Mouse (Mus musculus) midbrain, embryonic 14.5 days (tissue): ENCODE data around the gene Tgfbr1. TPM values are rescaled to one million over a fixed set of nuclear protein-coding genes. Genes with fewer than 3 reads are reported as not detected.

Experiments used
- ATAC-seq: fragments of 200-750 bp; cut with Nextera tagmentation; 2 replicates; pipeline ENCODE4 v1.8.0; 2017; ENCODE audit warnings: moderate number of reproducible peaks, moderate library complexity; ENCODE audit not compliant: low FRiP score, low TSS enrichment
- DNase-seq: peaks from one replicate; pipeline ENCODE4 v3.0.0-alpha.2; 2015
- H3K27ac ChIP-seq: fragments of 300-500 bp; sonication (generic); replicated peaks from 2 replicates; pipeline ENCODE4 v1.5.1; 2014; ENCODE audit warnings: mild to moderate bottlenecking, low read depth, low read length, moderate library complexity
- H3K27me3 ChIP-seq: fragments of 300-500 bp; sonication (generic); 2 replicates; pipeline ENCODE4 v1.6.1; 2014; ENCODE audit warnings: low read length, control low read depth, mixed read lengths; ENCODE audit not compliant: control insufficient read depth, insufficient read depth
- H3K36me3 ChIP-seq: fragments of 300-500 bp; sonication (generic); 2 replicates; pipeline ENCODE4 v1.6.1; 2014; ENCODE audit warnings: low read length, control low read depth; ENCODE audit not compliant: control insufficient read depth, insufficient read depth
- H3K4me1 ChIP-seq: fragments of 300-500 bp; sonication (generic); 2 replicates; pipeline ENCODE4 v1.6.1; 2014; ENCODE audit warnings: mild to moderate bottlenecking, antibody characterized with exemption, low read length, control low read depth; ENCODE audit not compliant: control insufficient read depth, insufficient read depth
- H3K4me2 ChIP-seq: fragments of 300-500 bp; sonication (generic); 2 replicates; pipeline ENCODE4 v1.6.1; 2014; ENCODE audit warnings: mild to moderate bottlenecking, low read length, moderate library complexity
- H3K4me3 ChIP-seq: fragments of 300-500 bp; sonication (generic); replicated peaks from 2 replicates; pipeline ENCODE4 v1.5.1; 2014; ENCODE audit warnings: low read depth, low read length
- H3K9ac ChIP-seq: fragments of 300-500 bp; sonication (generic); replicated peaks from 2 replicates; pipeline ENCODE4 v1.6.1; 2014; ENCODE audit warnings: mild to moderate bottlenecking, low read length, moderate library complexity
- H3K9me3 ChIP-seq: fragments of 300-500 bp; sonication (generic); 2 replicates; pipeline ENCODE4 v1.6.1; 2016; ENCODE audit warnings: low read length, control low read depth, mixed read lengths; ENCODE audit not compliant: control insufficient read depth
- WGBS: fragments of 180-500 bp; shearing (Covaris S2); extraction: QIAGEN DNeasy Blood & Tissue Kit; methylation state at CpG from one replicate; pipeline ENCODE4 v1.1.7; 2014; 5-methylcytosine and 5-hydroxymethylcytosine counted together
- polyA plus RNA-seq: library from polyadenylated mRNA; unstranded; fragments of >200 nt; fragmentation: Nextera tagmentation; extraction: Ambion mirVana; gene quantifications from 2 replicates; pipeline ENCODE4 v1.2.1, GENCODE M21; 2014

The Tgfbr1 gene
- polyA plus RNA-seq, 1 experiment from 2014 or later: 57.4 TPM

DNA sequence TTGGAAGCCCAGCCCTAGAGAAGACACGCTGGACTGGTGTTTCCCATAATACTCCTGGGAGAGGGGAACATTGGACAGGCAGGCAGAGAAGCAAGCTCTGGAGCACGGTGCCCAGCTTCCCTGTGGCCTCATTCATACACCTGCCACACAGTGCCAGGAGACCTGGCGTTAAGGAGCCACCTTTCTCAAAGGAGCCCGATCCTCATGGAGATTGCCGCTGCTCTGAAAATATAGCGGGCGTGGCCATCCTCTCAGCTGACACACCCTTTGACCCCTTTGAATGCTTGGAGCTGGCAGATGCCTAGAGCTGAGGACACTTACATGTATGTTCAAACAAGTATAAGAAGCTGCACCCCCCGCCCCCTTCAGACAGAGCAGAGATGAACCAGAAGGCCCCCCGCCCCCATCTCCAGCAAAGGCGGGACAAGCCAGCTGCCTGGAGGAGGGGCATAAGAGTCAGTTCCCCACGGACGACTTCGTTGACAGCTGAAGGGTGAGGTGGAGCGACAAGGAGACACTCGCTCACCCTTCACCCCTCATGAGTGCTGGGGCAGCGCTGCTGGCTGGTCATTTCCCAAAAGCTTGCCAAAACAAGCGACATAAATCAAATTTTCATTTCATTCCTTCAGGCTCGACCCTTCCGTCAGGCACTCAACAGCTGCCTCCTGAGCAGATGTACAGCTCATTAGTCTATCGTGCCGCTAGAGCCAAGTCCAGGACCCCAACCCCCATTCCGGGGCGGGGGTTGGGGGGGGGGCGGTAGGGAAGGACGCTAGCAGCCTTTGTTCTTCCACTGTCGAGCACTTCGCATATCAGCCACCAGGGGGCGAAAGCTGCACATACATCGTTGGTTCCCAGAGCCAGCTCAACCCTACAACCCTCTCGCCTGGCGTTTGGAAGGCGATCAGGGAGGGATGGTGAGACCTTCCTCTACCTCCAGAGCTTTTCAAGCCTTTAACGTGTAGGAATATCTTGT is 84.6 kb downstream of the Tgfbr1 start:
- Histone ChIP-seq H3K36me3 (no peaks in the 10 kb centered on the region), H3K9me3 (no peaks in the 10 kb centered on the region), H3K4me1 (peaks cover 11% of the 10 kb centered on the region), H3K4me2 (peak overlapping the region; percentile 95), H3K4me3 (peak overlapping the region; percentile 47), H3K27me3 (no peaks in the 10 kb centered on the region), H3K27ac (peak overlapping the region; percentile 86), H3K9ac (peak overlapping the region; percentile 83)
- WGBS: under 1% methylated on average over 33 of the region's 33 CpGs
- ATAC-seq: peak; percentile 88
- DNase-seq: peak; percentile 97

DNA sequence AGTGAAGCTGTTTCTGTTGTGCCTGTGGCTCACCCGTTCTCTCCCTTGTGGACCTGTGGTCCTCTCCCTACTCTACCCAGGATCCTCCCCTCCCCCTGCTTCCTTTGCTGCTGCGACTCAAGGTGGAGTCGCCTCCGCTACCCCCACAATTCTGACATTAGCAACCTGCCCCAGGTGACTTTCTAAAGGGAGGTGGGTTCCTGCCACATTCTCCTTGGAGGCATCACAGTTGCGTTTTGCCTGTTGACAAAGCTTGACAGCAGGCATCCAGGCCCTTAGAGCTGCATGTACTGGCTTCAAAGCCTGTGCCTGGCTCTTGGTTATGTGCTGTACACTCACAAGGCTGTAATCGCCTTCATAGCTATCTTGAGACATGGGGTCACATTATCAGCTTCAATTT is 85.9 kb downstream of the Tgfbr1 start:
- H3K9ac ChIP-seq: no peak overlapping the region

DNA sequence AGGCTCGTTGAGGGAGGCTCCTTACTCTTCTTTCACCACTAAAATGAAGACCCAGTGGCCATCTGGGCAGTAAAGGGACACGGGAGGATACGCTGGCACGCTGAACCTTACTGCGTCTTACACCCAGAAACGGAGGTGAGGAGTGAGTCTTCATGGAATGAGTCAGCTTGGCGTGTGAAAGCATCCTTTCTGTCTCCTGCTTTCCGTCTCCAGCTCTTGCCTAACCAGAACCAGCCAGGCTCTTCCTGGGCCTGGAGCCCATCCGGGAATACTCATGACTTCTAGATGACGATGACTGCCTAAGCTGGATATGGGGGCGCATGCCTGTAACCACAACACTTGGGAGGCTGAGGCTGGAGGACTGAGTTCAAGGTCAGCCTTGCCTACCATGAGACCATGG is 87.9 kb downstream of the Tgfbr1 start:
- peaks cover 11% of the 10 kb centered on the region for H3K4me1 ChIP-seq
- WGBS: 94% methylated on average over 11 of the region's 11 CpGs
- H3K4me2 ChIP-seq: no peak overlapping the region
- H3K9me3 ChIP-seq: no peaks in the 10 kb centered on the region
- no peak overlapping the region for H3K27ac ChIP-seq
- H3K4me3 ChIP-seq: no peak overlapping the region
- H3K36me3 ChIP-seq: no peaks in the 10 kb centered on the region
- ATAC-seq (no peak), DNase-seq (no peak)
- no peaks in the 10 kb centered on the region for H3K27me3 ChIP-seq
- no peak overlapping the region for H3K9ac ChIP-seq

More for the DNA sequence above, 85.9 kb downstream of the Tgfbr1 start:
- DNase-seq (no peak), ATAC-seq (no peak)
- Histone ChIP-seq H3K27me3 (no peaks in the 10 kb centered on the region), H3K36me3 (no peaks in the 10 kb centered on the region), H3K4me1 (peaks cover 11% of the 10 kb centered on the region), H3K4me2 (no peak overlapping the region), H3K27ac (no peak overlapping the region), H3K4me3 (no peak overlapping the region), H3K9me3 (no peaks in the 10 kb centered on the region)
- 78% methylated on average over 6 of the region's 6 CpGs for WGBS

DNA sequence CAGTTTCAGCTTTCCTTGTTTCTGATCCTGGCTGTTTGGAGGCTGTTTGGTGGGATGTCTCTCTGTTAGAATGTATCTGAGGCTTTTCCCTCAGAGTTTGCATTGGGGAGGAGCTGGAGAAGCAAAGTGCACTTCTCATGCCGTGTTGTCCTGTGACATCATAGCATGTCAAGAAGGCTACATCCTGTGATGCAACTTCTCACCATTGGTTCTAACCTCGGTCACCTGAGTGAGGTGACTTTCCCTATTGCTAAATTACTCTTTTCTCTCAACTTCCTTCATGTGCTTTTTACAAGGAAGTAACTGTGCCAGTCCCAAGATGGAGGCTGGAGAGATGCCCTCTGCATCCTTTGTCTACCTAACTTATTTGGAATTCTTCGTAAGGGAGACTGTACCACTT is 95.5 kb downstream of the Tgfbr1 start:
- Histone ChIP-seq H3K4me2 (no peak overlapping the region), H3K4me3 (no peak overlapping the region), H3K4me1 (0 out of 2 replicates have a peak, but pooled peaks cover 4% of the 10 kb centered on the region), H3K27ac (no peak overlapping the region), H3K9me3 (no peaks in the 10 kb centered on the region), H3K27me3 (no peaks in the 10 kb centered on the region), H3K36me3 (no peaks in the 10 kb centered on the region), H3K9ac (no peak overlapping the region)
- WGBS: 96% methylated on average over 3 of the region's 3 CpGs
- no peak for ATAC-seq
- no peak for DNase-seq

DNA sequence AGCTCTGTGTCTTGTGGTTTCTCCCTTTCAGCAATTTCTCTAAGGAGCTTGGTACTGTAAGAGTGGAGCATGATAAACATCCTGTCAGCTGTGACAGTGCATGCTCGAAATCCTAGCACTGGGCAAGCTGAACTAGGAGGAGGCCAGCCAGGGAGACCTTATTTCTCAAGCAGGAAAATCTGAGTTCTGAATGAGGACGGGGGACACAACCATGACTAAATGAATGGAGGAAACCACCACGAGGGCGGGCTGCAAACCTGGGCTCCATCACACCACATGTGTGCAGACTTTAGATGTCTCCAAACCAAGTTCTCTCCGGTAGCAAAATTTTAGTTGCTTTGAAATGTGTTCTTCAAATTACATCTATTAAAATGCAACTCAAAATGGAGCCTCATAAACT is 96.1 kb downstream of the Tgfbr1 start:
- Histone ChIP-seq H3K4me1 (0 out of 2 replicates have a peak, but pooled peaks cover 4% of the 10 kb centered on the region), H3K4me2 (no peak overlapping the region), H3K9ac (no peak overlapping the region), H3K4me3 (no peak overlapping the region), H3K36me3 (no peaks in the 10 kb centered on the region), H3K27me3 (no peaks in the 10 kb centered on the region), H3K9me3 (no peaks in the 10 kb centered on the region), H3K27ac (no peak overlapping the region)
- DNase-seq: no peak
- WGBS: 67% methylated on average over 5 of the region's 5 CpGs
- ATAC-seq: no peak

DNA sequence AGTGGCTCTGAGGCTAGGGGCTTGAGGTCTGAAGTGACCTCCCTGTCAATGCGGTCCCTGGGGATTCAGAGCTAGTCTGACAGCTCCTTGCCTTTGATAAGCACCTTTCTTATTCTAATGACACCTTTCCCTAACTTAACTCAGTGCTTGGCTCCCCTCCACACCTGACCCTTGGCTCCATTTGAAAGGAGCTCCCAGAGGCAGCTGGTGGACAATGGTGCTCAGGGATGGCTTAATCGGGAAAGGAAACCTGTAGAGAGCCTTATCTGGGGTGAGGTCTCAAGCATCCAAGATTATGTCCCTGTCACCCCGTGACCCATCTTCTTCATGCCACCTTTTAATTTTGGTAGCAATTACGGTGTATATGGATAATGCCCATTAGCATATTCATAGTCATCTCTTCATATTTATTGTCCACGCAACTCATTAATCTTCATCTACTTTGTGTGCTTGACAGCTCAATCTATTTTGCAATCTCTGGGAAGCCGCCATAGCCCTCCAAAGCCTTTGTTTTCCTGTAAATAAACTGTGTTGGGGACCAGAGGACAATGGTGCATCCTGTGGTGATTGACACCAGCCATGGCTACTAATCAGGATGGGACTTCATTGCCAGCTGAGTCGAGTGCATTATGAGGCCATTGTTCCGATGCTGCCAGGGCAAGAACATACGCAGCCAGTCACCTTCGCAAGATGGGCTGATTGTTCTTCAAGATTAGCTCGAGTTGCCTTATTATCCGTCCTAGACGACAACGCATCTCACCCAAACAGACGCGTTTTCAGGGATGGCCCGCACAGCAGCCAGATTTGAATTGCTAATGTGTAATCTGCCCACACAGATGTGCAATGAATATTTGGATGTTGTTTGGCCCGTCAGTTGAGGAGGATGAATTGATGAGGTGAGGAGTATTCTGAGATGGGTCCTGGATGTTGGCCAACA is 96.8 kb downstream of the Tgfbr1 start:
- ATAC-seq: no peak; the same call in 1 of the 2 replicates
- H3K4me2 ChIP-seq: 0 out of 2 replicates have a peak overlapping the region, but pooled peaks have one; percentile 22
- no peak overlapping the region for H3K9ac ChIP-seq
- H3K4me1 ChIP-seq: 0 out of 2 replicates have a peak, but pooled peaks cover 4% of the 10 kb centered on the region
- no peaks in the 10 kb centered on the region for H3K9me3 ChIP-seq
- 13% methylated on average over 18 of the region's 18 CpGs for WGBS
- no peaks in the 10 kb centered on the region for H3K27me3 ChIP-seq
- H3K27ac ChIP-seq: no peak overlapping the region
- peak; percentile 37 for DNase-seq
- H3K4me3 ChIP-seq: no peak overlapping the region
- no peaks in the 10 kb centered on the region for H3K36me3 ChIP-seq

Other genes starting within 250 kb of the Tgfbr1 start
- gene Col15a1, start 145.1 kb upstream of the Tgfbr1 start, polyA plus RNA-seq: 1.8 and 3.0 TPM in 2 replicates
- gene Alg2, start 121.1 kb downstream of the Tgfbr1 start, polyA plus RNA-seq: 311 and 339 TPM in 2 replicates
- 258 and 296 TPM in 2 replicates for gene Sec61b, start 121.4 kb downstream of the Tgfbr1 start, polyA plus RNA-seq